Mouse (Mus musculus) bone marrow, adult 2 months (tissue): ENCODE measurements around the gene Mtor.

Source experiments
- CTCF ChIP-seq: fragments of 200-500 bp; IDR thresholded peaks from 2 replicates; pipeline ENCODE4 v1.5.1; 2011; ENCODE audit warnings: low read length, control low read depth; ENCODE audit not compliant: control insufficient read depth, insufficient read depth
- POLR2A ChIP-seq: fragments of 200-500 bp; IDR thresholded peaks from 2 replicates; pipeline ENCODE4 v1.6.1; 2011; ENCODE audit warnings: low read depth, mild to moderate bottlenecking, control low read depth, low read length, borderline replicate concordance; ENCODE audit not compliant: control insufficient read depth

DNA sequence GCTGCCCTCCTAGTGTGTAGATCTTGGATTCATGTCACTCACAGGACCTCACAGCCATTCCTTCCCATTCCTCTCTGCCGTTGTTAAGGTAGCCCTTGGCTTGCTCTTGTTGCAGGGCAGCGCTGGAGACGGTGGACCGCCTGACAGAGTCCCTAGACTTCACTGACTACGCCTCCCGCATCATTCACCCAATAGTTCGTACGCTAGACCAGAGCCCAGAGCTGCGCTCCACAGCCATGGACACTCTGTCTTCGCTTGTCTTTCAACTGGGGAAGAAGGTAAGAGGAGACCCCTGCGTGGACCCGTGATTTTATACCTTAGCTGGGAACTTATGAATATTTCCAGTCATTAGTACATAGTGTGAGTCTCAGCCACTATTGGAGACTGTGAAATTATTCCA, 36.1 kb downstream of the Mtor start:
- TF ChIP-seq CTCF, result no peak
- TF ChIP-seq POLR2A, result no peak
